Mouse (Mus musculus): ENCODE measurements around the gene Bicc1.

Bicc1 gene

DNA sequence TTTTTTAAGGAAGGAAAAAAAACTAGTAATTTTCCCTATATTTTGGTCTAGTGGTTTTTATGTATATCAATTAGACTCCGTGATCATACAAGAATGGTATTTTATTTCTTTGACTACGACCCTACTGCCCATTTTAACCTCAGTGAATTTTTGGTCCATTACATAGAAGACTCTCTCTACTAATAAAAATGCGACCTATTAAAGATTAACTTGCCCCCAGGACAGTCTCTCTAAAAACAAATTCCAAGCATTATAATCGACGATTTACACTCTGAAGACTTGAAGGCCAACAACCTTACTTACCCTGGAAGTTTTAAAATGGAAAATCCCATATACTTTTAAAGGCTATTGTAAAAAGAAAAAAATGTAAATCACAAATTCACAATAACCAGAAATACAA is 2.9 kb downstream of the Bicc1 start:
- DNase-seq = peak; percentile 56

DNA sequence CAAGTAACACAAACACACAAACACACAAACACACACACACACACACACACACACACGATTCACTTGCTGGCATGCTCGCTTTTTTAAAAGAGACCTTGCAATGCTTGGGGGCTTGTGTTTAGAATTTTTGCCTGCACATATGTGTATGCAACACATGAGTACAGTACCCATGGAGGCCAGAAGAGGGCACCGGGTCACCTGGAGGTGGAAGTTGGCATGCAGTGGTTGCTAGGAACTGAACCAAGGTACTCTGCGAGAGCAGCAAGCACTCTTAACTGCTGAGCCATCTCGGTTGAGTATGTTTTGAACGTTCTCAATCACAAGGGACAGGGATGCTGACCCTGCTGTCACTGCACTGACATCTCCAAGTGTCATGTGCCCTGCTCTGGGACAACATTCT is 5.9 kb downstream of the Bicc1 start:
- DNase-seq = no peak

DNA sequence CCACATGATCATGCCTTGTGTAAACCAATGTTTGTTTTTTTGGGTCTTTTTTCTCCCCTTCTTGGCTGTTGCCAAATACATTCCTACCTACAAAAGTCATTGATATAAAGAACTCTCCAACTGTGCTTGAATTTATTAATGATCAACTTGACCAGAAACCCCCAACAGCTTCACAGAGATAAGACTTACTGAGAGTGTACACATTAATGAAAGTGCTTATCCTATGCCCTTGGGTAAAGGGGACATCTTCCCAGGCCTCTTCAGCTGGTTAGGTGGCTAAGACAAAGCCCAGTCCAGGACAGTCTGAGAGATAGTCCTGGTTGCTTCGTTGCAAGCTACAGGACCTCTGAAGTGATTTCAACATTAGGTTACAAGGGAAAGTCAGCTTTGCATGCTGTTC is 6.4 kb downstream of the Bicc1 start:
- no peak for DNase-seq

DNA sequence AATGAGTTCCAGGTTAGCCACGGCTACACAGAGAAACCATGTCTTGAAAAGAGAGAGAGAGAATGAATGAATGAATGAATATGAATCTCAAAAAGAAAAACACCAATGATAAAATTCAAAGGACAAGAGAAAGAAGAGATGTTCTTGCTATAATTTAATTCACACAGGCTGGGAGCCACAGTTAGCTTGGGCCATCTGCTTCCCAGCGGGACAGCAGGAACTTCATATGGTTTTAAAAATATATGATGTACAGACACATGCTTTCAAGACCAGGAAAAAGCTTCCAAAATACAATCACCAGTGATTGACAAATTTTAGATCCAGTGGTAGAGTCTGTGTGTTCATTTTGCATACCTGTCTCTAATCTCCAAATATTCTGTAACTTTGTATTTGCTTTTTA is 9.0 kb downstream of the Bicc1 start:
- DNase-seq = no peak

DNA sequence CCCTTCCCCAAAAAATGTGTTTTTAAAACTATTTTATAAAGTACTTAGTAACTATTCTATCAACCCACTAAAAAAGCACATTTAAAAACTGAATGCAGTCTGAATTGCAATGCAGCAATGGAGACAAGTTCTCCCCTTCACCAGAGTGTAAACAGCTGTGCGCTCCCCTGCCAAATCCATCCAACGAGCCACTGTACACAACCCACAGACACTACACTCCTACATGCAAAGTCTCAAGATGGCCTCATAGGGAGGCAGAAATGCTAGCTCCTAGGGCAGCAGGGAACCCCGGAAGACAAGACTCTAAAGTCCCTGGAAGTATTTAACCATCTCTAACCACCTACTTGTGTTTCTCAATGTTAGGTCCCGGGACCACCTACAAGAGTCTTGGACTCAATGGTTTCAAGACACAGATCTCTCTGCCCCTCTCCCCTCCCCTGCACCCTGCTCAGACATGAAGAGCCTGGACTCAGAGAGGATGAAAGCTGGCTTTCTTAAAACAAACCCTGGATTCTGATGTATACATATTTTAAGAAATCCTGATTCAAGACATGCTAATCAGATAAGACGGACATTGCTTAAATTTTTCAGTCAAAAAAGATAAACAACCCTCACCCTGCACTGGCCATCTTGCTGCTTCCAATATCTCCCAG is 10.4 kb downstream of the Bicc1 start:
- DNase-seq = no peak

DNA sequence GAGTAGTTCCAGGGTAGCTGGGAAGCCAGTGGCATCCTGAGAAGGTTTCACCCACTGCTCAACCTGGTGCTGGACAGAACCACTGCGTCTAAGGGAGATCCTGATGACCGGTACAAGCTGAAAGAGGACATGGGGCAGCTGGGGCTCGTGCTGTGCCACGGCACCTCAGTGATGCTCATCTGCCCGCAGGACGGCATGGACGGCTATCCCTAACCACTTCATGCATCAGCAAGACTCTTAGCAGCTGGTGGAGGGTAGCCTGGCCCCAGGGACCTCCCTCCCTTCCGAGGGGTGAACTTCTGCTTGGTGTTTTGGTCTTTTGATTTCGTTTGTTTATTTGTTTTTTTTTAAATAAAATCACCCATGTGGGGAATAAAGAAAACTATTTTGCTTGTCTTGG is 11.3 kb downstream of the Bicc1 start:
- DNase-seq = no peak

DNA sequence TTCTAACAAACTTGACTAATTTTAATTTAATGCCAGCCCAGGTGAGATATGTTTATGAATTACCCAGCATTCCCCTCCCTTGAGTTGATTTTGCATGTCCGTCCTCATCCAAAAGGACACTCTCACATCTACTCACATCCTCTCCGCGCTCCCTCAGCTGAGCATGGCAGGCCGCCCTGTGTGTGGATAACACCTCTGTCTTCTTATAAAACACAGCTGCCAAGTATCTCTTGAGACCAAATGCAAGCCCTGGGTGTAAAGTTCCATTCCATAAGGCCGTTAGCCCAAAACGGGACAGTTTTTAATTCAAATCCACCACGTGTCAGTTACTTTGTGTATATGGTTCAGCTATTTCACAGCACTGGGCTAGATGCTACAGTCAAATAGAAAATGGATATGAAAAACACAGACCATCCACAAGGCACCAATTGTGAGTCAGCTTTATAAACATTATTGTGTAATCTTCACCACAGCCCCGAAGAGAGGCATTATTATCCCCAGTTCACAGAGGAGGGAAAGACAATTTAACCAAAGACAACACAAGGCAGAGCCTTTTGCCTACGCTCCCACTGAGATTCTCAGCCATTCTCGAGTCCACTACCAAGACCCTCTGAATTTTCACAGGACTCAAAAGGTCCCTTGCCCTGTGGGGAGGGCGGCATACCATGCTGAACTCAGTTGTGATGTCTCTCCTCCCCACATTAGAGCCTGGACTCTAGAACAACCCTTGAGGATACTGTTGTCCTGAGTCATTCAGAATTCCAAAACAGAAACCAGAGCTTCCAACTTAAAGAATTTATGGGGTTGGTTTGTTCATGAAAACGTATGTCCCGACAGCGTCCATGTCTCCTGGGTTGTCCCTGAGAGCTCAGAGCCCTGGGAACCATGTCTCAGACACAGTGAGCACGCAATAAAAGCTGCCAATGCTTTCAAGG is 12.6 kb downstream of the Bicc1 start:
- DNase-seq = no peak

DNA sequence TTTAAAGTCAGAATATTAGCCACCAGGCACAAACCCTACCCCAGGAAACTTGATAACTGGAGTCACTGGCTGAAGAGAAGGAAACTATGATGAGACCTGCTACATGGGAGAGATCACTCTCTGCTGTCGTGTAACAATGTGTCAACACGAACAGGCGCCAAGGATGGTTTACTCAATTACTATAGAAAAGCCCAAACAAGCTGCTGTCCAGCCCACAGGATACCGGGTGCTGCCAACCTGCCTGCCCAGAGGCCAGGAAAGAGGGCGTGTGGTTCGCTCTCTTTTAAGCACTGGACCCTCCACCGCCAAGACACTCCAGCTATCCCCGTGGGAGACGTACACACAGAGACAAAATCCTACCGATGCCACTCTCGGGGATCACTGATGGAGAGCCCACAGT is 13.7 kb downstream of the Bicc1 start:
- no peak for DNase-seq

DNA sequence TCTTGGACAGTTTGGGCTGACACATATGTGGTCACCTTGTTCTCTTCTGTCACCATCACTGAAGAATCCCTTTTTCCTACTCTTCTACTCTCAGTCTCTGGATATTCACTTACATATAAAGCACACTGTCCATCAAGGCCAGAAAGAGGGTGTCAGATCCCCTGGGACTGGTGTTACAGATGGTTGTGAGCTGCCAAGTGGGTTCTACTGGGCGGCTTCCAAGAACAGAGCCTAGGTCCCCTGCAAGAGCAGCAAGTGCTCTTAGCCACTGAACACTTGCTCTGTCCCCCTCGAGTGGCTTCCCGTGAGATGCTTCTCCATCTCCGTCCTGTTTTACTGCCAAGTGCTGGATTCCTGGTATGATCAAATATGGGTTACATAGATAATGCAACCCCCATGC is 15.3 kb downstream of the Bicc1 start:
- DNase-seq = no peak

DNA sequence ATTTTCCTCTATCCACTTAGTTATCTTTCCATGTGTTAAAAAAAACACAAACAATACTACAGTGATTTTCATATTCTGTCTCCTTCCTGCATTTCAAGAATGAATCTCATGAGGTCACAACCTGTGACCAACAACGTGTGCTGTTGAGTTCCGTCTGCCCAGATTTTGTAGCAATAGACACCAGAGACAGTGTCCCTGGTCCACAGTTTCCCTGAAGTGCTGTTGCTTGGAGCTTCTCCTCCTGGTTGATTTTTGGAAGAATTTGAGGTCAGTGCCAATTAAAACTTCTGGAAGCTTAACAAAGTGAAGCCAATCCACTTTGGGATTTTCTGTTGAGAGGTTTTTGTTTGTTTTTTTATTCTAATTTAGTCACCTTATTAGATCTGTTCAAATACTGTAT is 16.9 kb downstream of the Bicc1 start:
- DNase-seq = no peak

DNA sequence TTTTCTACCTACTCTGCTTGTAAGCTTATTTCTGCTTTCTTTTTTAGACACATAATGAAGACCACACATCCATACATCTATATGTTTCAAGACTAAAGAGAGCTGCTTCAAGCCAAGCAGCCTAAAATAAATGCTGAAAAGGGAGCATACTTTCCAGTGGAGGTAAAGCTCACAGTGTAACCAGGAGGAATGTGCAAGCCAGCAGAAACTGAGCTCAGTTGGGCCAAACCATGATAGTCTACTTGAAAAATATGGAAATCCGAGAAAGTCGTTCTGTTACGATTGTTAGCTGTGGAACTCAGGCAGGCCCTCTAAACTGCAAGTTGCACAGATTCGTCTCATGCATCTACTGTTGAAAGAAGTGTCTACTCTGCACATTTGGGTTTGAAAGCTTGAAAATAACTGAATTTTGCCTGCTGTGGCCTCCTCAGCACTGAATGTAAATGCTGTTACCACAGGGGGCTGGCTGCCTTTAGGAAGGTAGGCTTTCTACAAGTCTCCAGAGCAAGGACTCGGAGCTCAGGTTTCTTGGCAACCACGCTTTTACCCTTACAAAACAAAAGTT is 19.1 kb downstream of the Bicc1 start:
- no peak for DNase-seq

DNA sequence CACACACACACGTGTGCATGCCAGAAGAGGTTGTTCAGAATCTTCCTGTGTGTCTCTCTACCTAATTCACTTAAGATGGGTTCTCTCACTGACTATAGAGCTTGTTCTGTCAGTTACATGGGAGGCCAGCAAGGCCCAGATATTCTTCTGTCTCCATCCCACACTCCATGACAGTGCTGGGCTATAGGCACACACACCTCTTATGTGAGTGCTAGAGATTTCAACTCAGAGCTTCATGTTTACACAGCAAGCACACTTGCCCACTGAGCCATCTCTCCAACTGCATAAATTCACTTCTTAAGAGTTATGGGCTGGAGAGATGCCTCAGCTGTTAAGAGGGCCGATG is 20.7 kb downstream of the Bicc1 start:
- DNase-seq = no peak

DNA sequence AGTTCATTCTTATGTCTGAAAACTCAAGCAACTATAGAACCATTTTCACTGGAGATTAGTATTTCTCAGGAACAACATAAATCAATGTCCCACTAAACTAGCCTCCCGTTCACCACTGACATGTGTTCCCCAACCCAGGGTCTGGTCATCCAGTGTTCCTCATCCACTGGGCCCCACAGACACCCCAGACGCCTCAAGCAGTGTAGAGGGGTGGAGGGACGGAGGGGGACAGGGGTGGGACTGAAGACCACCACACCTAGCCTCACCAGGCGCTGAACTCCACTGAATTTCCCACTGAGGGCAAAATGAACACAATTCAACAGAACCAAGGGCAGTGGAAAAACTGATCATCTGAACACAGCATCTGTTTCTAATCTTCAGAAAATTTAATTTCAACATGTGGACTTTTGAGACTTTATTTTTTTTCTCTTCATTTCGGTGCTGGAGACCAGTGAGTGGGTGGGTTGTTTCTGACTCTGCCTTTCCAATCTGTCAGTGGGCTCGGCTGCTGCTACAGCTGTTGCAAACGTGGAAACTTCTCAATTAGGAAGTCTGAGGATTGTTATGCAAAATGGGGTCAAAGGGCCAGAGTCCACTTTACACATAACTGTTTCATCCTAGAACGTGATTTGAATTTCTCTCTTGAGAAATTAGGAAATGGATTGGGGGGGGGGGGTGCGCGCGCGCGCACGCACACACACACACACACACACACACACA is 21.2 kb downstream of the Bicc1 start:
- no peak for DNase-seq

DNA sequence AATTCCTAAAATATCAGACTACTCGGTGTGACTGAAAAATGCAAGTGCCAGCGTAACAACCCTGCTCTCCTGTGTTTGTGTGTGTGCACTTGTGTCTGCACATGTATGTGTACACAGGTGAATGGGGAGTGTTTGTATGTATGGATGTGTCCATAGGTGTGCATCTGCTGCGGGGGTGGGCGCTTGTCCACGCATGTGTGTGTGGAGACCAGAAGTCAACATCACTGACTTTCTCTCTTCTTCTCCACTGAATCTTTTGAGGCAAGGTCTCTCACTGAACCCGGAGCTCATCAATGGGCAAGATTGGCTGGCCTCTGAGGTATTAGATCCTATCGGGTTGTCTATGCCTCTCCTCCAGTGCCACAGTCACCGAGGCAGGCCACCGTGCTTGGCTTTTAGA is 21.9 kb downstream of the Bicc1 start:
- DNase-seq = no peak

DNA sequence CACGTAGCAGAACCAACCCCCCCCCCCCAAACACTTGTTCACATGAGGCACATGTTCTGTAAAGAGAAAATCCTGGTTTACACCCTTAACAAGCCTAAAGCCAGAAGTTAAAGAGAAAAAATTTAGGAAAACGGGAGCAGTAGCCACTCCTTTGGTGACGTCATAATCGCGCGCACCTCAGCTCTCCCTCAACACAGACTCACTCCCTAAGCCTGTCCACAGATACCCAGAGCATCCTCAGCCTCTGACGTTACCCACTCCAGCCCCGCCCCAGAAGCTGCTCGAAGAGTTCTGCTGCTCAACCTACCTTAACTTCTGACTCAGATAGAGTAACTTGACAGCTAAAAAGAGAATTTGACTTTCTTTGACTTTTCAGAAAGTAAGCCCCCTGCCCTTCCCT is 28.2 kb downstream of the Bicc1 start:
- DNase-seq = no peak

DNA sequence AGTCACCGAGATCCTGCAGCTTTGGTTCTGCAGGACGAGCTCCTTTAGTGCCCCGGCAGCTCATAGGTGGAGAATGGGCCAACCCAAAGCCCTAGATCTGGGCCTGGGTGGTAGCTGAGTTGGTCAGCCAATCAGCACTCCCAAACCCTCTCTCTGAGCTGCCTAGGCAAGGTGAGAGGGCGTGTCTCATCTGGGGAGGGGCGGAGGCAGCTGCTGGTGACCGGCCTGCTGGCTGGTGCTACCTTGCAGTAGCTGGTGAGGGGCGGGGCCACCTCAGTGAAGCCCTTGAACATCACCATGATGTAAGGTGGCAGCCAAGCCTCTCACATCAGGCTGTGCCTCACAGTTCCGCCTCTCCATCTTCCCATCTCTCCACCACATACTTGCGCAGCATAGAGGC is 29.2 kb downstream of the Bicc1 start:
- DNase-seq = peak; percentile 71

DNA sequence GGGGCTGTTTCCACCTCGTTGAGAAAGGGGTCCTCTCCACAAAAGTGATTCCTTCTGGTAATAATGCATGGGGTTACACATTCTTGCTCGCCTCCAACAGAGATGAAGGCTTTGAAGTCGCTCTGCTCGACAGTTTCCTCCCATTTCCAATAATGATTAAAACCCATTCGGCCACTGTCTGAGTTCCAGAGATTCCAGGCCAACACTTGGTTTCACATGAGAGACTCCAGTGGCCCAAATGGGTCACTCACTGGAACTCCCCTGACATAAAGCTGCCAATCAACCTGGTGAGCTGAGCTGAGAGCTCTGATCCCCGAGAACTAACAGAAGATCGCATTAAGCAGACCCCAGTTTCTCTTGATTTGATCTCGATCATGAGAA is 31.6 kb downstream of the Bicc1 start:
- peak; percentile 86 for DNase-seq

DNA sequence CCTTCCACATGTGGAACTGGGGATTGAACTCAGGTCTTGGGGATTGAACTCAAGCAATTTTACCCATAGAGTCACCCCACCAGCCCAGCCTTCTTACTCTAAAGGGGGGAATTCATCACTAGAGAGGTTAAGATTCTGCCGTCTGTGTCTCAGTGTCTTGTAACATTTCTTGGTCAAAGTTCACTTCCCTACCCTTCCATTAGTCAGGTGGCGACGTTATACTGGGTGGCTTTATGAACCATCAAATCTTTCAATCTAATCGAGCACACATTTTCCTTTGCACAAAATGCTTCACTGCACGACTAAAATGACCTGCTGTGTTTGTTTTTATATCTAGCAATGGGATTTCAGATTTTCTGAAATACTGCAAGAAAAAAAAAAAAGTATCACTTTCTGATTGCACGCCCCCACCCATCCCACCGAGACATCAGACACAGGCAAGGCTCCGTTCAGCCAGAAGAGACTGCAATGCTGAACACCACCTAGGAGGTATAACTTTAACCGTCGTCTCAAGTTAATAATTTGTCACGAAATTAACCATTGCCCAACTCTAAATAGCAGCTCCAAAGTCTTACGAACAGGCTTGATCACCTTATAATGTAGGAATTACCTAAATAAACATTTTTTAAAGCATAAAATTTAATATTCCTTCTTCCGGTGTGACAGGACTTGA is 32.1 kb downstream of the Bicc1 start:
- peak; percentile 61 for DNase-seq

DNA sequence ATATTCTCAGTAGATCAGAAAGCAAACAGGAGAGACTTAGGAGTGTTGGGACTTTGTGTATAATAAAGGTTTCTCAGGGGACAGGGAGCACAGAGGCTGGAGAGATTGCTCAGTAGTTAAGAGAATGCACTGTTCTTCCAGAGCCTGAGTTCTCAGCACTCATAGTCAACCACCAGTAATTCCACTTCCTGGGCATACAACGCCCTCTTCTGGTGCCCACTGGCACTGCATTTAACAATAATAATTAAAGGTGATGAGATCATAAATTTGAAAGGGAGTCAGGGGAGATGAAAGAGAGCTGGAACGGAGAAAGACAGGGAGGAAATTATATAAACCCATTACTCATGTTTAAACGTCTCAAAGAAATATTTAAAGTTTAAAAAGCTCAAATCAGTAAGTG is 35.5 kb downstream of the Bicc1 start:
- no peak for DNase-seq

DNA sequence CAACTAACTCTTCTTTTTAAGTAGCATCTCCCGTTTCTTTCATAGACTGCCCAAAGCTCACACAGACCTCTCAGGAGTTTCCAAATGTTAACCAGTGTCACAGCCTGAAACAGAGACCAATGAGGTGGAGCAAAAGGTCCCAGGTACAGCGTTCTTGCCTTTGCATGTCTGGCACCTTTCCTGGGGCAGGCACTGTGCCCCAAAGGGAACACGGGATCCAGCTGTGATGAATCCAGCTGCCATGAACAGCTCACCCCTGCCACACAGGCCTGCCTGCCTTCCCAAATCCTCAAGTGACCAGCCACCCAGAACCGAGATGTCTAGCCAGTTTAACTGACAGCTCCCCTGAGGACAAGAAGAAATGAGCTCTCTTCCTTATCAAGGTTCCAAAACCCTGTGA is 36.1 kb downstream of the Bicc1 start:
- peak; percentile 60 for DNase-seq

DNA sequence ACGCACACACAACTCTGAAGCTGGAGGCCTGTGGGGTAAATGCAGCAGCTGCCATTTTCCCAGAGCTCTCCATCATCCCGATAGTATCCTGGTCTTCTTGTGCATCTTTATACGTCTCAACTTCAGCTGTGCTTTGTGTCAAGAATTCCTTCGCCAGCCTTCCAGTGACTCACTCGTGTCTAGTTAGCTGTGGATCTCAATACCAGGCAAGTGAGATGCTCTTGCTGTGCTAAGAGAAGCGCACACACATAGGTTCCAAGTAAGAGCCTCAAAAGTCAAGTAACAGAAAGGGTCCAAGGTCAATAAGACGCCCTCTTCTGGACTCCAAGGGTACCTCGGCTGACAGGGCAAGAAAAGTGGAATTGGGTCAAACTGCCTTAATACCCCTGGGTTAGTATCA is 37.0 kb downstream of the Bicc1 start:
- DNase-seq = no peak

DNA sequence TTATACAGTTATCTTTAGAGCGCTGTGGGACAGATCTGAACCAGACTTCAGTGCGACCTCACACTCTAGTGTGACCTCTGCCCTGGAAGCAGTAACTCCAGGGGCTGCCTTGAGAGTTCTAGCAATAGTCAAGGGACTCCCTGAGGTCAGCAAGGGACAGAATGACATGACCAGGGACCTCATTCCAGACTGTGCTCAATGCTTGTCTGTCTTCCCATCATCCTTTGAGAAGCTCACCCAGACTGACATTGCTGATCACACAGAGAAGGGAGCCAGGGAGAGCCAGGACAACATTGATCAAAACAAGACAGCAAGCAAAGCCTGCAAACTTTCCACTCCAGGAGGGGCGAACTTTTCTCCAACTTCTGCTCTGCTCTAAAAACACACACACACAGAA is 38.7 kb downstream of the Bicc1 start:
- peak; percentile 68 for DNase-seq

DNA sequence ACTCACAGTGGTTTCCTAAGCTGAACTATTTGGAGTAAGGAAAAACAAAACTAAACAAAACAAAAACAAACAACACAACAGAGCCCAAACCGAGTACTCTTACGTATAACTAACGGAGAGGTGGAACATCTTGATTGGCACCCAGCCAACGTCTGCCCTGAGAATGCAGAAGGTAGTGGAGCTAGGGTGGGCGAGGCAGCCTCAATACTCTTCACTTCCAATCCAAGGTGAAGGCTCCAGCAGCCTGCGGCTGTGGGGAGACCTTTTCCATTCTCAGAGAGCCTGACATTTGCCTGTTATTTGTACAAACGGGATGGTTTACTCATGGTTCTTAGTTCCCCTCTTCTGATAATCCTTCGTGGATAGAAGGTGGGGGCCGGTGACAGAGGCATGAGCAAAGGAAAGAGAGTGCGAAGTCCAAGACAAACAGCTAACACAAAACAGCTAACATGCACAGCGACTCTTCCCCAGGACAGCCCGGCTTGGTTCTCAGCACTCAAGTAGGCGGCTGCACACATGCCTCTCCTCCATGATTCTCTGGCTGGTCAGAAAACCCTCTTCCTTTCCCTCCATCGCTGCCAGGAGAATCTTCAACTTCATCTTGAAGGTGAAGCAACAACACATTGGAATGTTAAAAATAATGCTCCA is 39.3 kb downstream of the Bicc1 start:
- no peak for DNase-seq
